Mouse (Mus musculus) cerebellum, adult 11 months (tissue): ENCODE measurements around the gene Gopc.
"Not testable (repeated sequence)": the region's sequence is repeated elsewhere in the genome, so short reads cannot be mapped to it uniquely, and the experiment has no call there.

ENCODE experiments used
- DNase-seq: peaks from one replicate; pipeline ENCODE4 v3.0.0; 2022

Gene Gopc

GRCm38 (mm10) chr10:52293921-52294577 is 87.9 kb downstream of the Gopc start:
- DNase-seq: no peak

DNA sequence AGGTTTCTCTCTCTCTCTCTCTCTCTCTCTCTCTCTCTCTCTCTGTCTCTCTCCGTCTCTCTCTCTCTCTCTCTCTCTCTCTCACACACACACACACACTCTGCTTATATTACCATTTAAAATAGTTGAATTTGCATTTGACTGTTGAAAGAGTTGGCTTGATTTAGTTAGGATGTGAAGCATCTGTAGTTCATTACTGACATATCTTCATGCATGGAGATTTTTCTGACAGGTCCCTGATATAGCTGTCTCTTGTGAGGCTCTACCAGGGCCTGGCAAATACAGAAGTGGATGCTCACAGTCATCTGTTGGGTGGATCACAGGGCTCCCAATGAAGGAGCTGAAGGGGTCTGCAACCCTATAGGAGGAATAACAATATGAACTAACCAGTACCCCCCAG is 89.5 kb downstream of the Gopc start:
- not testable (repeated sequence) for DNase-seq

- no peak for DNase-seq
Measured at GRCm38 (mm10) chr10:52289261-52289660, 92.7 kb downstream of the Gopc start.

DNA sequence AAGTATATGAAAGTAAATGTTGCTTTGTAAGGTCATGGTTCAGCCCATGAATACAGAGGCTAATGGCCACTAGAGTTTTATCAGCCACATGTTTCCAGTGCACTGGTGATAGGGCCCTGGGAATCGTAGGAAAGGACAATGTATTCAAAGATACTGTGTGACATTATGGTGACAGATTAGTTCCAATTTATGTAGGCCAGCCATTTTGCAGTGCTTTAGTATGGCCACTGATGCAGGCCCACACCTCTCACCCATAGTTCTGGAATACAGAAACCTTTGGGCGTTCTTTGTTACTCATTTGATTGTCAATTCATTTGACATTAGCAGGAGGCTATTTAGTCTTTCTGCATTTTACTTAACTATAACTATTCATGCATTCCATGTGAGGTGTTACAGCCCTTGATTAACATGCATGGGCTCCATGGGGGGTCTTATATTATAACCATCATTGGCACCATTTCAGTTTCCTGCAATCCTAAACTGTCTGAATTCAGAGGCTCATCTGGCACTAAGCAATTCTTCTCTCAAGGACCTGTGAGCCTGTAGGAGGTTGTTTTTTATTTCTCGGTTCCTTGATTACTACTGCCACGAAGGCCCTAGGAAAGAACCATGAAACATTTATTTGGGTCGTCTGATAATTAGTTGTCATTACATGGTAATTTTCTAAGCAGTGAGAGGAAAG is 93.9 kb downstream of the Gopc start:
- no peak for DNase-seq
